Mouse (Mus musculus) cerebellum, adult 11 months (tissue): ENCODE measurements at regions not wholly inside any gene's neighbourhood (a gene's known extent, or its start where the extent isn't known, plus 50 kb on each side); places are given as distances from the start of the nearest gene placed in this dataset.

ENCODE experiments used
- DNase-seq: peaks from one replicate; pipeline ENCODE4 v3.0.0; 2022

DNA sequence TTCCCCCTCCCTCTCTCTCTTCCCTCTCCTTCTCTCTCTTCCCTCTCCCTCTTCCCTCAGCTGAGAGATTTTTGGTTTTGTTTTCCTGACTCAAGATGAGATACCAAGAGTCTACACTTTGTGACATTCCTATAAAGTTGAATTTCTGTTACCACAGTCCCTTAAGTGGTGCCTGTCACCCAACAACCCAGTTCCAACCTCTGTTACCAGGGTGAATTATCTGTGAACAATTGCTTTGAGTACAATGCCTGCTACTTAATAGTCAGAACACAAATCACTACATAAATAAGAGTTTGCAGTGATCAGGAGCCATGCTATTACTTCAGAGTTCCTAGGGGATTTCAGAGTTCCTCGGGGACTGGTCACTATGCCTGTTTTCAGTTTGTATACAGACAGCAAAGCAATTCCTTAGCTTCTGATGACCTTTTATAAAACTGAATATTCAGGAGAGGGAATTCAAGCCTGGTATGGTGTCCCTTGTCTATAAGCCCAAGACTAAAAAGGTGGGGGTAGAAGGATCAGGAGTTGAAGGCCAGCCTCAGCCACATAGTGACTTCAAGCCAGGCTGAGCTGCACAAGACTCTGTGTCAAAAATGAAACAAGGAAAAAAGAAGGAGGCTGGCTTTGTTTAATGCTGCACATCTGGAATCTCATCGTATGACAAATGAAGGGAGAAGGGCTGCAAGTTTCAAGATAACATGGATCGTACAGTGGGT, 99.2 kb upstream of the F13a1 start:
- DNase-seq: no peak

DNA sequence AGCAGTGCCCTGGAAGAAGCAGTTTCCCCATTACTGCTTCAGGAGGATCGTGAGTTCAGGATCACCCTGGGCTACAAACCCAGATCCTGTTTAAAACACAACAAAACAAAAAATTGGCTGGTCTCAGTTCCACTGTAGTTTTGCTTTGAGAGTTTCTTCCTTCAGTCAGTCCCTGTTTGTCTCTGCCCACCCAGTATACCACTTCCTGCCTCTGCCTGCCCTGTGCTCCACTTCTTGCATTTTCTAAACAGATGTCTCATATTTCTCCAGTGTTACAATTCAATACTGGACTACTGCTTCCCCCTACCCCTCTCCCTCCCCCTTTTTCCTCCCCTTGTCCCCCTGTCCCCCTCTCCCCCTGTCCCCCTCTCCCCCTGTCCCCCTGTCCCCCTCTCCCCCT, 98.6 kb upstream of the F13a1 start:
- DNase-seq: no peak

DNA sequence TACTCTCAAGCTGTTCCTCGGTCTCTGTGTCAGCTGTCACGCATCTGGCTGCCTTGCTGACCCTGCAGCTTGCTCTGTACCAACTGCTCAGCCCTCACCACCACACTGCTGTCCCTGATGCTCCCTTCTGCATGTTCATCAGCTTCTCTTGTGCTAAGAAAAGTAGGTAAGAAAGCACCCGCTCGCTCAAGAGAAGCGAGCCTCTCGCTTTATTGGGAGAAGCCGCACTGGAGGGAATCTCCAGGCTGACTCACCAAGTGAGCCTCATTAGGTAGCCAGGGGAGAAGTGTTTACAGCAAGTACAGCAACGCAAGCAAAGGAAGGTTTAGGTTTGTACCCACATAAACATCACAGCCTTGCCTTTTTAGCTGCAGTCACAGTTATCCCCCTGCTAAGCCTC, 97.7 kb upstream of the F13a1 start:
- no peak for DNase-seq

DNA sequence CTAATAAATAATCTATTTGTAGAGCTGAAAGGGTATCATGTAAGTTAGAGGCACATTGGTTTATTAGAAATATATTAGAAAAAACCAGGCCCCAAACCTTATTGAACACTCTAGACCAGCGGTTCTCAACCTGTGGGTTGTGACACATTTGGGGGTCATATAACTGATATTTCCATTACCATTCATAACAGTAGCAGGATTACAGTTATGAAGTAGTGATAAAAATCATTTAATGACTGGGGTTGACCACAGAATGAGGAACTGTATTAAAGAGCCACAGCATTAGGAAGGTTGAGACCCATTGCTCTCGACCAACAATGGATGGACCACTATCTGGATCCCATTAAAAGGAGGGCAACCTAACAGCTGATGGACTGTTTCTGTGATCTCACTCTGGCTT, 92.8 kb upstream of the F13a1 start:
- DNase-seq: no peak

DNA sequence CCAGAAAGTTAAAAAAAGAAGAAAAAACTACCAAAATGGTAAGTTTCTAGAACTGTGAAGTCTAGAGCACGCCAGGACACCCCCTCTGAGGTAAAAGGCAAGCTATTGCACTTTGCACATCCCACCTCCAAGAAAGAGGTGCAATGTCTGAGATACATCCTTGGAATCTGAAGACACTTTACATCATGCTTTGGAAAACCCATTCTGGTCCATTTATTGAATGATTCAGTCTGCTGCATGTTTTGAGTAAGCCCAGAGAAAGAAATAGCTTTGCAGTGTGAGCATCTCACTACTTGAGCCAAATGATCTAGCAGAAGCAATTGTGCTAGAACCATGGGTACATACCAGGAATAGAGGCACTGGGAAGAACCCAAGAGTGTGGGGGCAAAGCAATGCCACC, 85.1 kb upstream of the F13a1 start:
- no peak for DNase-seq

DNA sequence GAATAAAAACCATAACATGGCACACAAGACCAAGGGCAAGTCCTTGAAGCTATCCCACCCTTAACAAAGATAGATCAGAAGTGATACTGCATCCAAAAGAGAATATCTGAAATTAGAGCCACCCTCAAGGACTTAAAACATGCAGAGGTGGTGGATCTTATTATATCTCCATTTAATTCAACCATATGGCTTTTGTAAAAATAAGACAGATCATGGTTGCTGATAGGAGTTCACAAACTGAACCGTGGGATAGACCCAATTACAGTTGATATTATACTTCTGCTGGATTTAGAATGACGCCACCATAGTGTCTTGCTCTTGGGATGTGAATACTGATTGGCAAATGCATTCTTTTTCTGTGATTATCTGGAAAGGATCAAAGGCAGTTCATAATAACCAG, 84.5 kb upstream of the F13a1 start:
- no peak for DNase-seq

DNA sequence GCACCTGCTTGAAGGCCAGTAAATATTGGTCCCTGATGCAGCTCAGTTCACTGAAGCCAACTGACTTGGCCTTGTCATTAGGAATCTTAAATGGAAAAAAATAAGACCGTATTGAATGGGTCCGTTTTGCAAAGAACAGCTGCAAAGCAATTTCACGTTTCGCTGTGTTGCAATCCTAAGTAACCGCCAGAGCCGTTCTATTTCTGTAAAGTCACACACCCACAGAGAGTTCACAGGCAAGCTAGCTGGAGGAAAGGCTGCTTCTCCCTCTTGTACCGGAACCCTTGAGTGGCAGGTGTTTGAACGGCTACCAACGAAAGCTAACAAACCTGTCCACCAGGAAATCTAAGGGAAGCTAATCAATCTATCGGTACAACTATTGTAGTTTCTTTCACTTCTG, 80.6 kb upstream of the F13a1 start:
- DNase-seq: no peak

DNA sequence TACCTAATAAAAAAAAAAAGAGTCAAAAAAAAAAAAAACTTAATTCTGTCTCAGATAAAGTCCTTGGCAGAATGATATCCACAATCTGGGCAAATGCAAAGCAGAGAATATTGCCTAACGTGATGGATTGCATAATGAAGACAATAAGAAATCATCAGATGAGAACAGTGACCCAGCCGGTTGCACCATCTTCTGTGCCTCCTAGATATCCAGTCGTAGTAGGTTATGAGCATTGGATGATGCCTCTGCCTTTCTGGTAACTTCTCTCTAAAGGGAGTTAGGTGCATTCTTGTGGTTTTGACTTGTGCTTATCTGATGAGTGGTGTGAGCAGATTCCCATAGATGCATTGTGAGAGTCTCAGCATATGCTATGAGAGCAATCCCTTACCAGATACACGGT, 71.6 kb upstream of the F13a1 start:
- DNase-seq: no peak

DNA sequence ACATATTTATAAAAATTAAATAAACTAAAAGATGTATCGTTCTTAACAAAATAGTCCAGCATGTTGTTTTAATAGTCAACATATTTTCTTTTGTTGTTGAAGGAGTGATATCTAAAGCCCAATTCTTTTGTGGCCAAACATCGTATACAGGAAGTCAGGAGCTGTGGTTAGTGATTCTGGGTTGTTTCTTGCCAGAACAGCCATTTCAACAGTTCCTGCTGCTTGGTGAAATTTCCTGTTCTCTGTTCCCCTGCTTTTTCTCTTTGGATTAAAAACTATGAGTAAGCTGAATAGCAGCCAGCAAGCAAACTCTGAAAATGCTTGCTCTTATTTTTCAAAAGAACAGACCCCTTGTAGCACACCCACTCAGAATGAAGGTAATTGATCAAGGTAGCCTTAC, 70.2 kb upstream of the F13a1 start:
- DNase-seq: no peak

DNA sequence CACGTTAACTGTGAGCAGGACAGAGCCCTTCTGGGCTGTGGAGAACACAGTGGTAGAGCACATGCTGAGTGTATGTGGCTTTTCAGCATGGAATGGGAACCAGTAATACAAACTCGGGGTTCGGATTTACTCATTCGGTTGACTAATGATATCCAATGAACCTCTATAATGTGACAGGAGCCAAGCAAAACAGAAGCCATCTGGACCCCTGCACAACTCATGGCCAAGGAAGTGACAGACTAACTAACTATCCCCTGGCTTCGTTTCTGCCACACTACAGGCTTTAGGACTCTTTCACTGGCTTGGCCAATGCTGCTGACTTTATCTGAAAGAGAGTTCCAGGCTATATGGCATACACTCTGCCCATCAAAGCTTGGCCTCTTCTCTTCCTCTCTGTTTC, 64.3 kb upstream of the F13a1 start:
- no peak for DNase-seq

DNA sequence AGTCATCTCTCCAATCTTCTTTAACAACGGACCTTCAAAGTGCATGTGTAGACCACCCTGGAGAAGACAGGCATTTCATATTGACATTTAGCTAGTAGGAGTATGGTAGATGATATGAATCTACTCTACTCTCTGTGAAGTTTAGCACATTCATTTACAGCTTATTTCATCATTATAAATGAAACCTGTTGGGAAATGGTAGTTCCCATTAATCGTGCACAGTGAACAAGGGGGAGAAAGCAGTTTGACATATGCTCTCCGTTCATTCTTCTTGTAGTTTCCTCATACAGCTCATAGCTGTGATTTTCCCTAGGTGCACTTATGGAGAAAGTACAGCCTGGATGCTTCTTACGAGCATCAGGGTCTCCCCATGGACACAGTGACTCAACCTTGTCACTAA, 61.7 kb upstream of the F13a1 start:
- no peak for DNase-seq

DNA sequence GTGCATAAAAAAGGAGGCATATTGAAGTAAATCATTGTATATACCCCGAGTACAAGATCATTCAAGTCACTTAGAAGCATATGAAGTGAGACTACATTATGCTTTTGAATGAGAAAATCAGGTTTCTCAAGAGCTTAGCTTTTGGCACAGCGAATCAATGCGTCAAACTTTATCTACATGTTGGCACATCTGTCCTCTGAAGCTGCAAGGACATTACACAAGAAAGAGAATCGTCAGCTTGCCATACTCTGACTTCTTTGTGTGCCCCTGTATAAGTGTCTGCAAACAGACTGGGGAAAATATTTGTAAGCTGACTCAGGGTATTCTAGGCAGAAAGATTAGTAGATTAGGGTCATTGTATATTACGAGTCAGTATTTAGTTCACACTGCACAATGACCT, 57.7 kb upstream of the F13a1 start:
- no peak for DNase-seq

DNA sequence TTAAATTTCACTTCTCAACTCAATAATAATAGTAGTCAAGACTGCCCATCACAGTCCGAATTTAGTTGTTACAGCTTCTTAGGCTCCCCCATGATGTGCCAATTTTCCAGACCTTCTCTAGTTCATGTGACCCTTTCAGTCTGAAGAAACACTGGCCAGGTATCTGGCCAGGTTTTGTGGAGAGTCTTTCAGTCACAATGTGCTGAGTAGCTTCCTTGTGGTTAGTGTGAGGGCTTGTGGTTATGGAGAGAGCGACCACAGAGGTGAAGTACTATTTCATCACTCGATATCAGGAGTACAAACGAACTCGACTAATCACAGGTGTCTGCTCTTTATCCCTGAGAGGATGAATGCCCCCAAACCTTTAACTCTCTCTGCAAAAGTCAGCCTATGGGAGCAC, 56.0 kb upstream of the F13a1 start:
- no peak for DNase-seq

DNA sequence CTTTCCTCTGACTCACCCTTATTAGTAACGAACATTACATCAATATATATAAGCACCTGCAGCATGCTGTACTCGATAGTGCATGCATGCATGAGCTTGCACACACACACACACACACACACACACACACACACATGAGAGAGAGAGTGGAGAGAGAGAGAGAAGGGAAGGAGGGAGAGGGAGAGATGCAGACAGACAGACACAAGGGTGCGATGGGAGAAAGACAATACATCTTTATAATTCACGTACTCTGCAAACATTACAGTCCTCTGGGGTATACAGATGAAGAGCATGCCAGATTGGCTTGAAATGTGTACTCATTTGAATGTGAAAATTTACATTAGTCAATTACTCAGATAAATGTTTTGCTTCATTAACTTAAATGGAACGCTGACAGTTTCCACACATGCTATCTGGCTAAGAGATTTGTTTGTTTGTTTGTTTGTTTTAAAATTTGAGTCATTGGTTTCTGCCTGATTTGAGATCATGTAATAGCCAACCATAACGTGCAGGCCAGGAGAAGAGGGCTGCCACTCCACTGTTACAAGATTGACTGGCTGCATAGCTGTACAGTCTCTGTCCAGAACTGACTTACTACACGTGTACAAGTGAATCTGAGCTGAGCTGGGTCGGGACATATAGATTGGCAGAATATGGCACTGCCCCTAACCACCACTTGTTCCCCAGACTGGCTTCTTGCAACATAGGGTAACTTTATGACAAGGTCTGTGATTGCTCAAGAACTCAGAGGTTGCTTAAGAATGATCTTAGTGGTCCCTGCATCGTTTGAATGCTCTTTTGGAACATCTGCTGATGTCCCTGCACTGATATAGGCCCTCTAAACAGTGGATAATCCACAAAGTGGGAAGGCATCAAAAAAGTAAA, 54.6 kb upstream of the F13a1 start:
- DNase-seq: no peak

DNA sequence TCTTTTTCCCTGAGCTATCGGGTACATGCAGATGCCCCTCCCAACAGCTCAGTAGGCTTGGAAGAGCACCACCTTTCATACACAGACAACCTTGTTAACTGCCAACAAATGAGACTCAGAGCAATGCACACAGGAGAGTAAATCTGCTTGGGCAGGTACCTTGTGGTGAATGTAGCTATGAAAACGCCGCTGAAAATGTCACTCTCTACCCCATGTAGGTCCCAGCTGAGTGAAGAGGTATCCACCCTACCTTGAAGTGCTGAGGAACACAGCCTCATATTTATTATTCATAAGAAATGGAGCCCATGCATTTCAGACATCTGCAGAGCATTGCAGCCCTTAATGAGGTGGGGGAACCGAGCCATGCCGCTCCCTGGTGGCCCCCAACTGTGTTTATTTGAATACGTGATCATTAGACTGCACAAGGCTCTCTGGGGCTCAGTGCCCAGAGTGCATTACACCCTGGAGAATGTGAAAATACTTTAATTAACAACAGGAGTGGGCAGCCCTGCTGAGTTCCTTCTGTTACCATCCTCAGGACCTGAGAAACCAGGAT, 53.8 kb upstream of the F13a1 start:
- DNase-seq: peak; percentile 2

DNA sequence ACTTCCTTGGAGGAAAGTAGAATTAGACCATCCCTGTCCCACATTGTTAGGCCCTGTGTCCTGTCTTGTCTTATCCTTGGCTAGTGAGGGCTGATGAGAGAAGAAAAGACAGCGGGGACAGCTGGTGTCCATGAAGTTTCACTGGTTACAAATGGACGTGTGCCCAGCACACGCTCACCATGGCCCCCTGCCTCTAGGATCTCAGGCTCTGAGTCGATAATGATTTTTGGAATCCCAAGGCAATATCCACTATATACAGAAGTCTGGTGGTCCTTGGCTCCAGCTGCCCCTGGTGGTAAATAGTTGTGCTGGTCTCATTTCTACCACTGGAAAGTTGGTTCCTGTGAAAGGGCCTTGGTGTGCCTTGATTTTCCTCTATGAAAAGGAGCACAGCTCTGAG, 51.7 kb upstream of the F13a1 start:
- no peak for DNase-seq
